Mouse (Mus musculus) MEL (cell line): ENCODE measurements around the gene Glce. TPM values are rescaled to one million over a fixed set of nuclear protein-coding genes. Genes with fewer than 3 reads are reported as not detected.

Experiments
- DNase-seq: peaks from one replicate; pipeline ENCODE4 v3.0.0; 2011; ENCODE audit warnings: low read depth, low spot score
- H3K27ac ChIP-seq: 2 replicates; pipeline ENCODE4 v1.5.1; 2012; ENCODE audit warnings: low read depth, mild to moderate bottlenecking, control low read depth, low read length, moderate library complexity; ENCODE audit not compliant: control insufficient read depth
- H3K27me3 ChIP-seq, 2 experiments: fragments of 150-350 bp in 1 of 2; sonication (generic) in 1 of 2; 2 replicates each; pipeline ENCODE4 v1.6.1; 2012; ENCODE audit warnings: low read length in 2 of 2, mild to moderate bottlenecking in 2 of 2, improper control_type of control experiment in 1 of 2, moderate library complexity in 1 of 2; ENCODE audit not compliant: insufficient read depth in 2 of 2, control insufficient read depth in 1 of 2
- H3K36me3 ChIP-seq, 2 experiments: 2 replicates each; pipeline ENCODE4 v1.6.1; 2012 to 2014; ENCODE audit warnings: low read length in 2 of 2, improper control_type of control experiment in 1 of 2, inconsistent platforms in 1 of 2, mild to moderate bottlenecking in 1 of 2; ENCODE audit not compliant: insufficient read depth in 2 of 2, control insufficient read depth in 1 of 2
- H3K4me1 ChIP-seq, 2 experiments: fragments of 150-350 bp in 1 of 2; sonication (generic) in 1 of 2; 2 replicates each; pipeline ENCODE4 v1.6.1; 2012; ENCODE audit warnings: low read length in 2 of 2, improper control_type of control experiment in 1 of 2, mild to moderate bottlenecking in 1 of 2; ENCODE audit not compliant: insufficient read depth in 2 of 2, control insufficient read depth in 1 of 2
- H3K4me3 ChIP-seq, 2 experiments: fragments of 150-350 bp in 1 of 2; sonication (generic) in 1 of 2; 2 replicates each; pipeline ENCODE4 v1.5.1; 2012; ENCODE audit warnings: low read depth in 2 of 2, low read length in 2 of 2, mild to moderate bottlenecking in 2 of 2, moderate library complexity in 2 of 2, control low read depth in 1 of 2, improper control_type of control experiment in 1 of 2; ENCODE audit not compliant: control insufficient read depth in 1 of 2, insufficient read depth in 1 of 2
- H3K79me2 ChIP-seq: 2 replicates; pipeline ENCODE4 v1.6.1; 2012; ENCODE audit warnings: mild to moderate bottlenecking, low read length, moderate library complexity; ENCODE audit not compliant: control insufficient read depth, poor library complexity, insufficient read depth
- H3K9ac ChIP-seq: 2 replicates; pipeline ENCODE4 v1.6.1; 2012; ENCODE audit warnings: low read depth, mild to moderate bottlenecking, control low read depth, low read length, moderate library complexity; ENCODE audit not compliant: control insufficient read depth, poor library complexity, severe bottlenecking
- H3K9me3 ChIP-seq: fragments of 150-350 bp; sonication (generic); replicated peaks from 2 replicates; pipeline ENCODE4 v1.6.1; 2012; ENCODE audit warnings: mild to moderate bottlenecking, low read length, improper control_type of control experiment, moderate library complexity; ENCODE audit not compliant: insufficient read depth
- CHD1 ChIP-seq: IDR thresholded peaks from 2 replicates; pipeline ENCODE4 v1.6.1; 2012; ENCODE audit warnings: low read depth, mild to moderate bottlenecking, inconsistent platforms, low read length, improper control_type of control experiment
- CHD2 ChIP-seq: IDR thresholded peaks from 2 replicates; pipeline ENCODE4 v1.6.1; 2011; ENCODE audit warnings: low read length, improper control_type of control experiment
- CTCF ChIP-seq, 3 experiments: IDR thresholded peaks in 2 of 3; conservative IDR thresholded peaks in 1 of 3; 2 replicates each; pipeline ENCODE4 v1.5.1; 2011 to 2012; ENCODE audit warnings: low read length in 3 of 3, low read depth in 2 of 3, mild to moderate bottlenecking in 2 of 3, improper control_type of control experiment in 1 of 3, inconsistent platforms in 1 of 3, mixed read lengths in 1 of 3, moderate library complexity in 1 of 3; ENCODE audit not compliant: control insufficient read depth in 1 of 3, insufficient read depth in 1 of 3, poor library complexity in 1 of 3, severe bottlenecking in 1 of 3
- EP300 ChIP-seq, 2 experiments: IDR thresholded peaks; 2 replicates each; pipeline ENCODE4 v1.6.1; 2011; ENCODE audit warnings: improper control_type of control experiment in 2 of 2, low read length in 2 of 2, low read depth in 1 of 2, mild to moderate bottlenecking in 1 of 2
- ETS1 ChIP-seq: IDR thresholded peaks from 2 replicates; pipeline ENCODE4 v1.6.1; 2012; ENCODE audit warnings: low read depth, mild to moderate bottlenecking, inconsistent platforms, low read length, improper control_type of control experiment, moderate library complexity
- MEF2A ChIP-seq: IDR thresholded peaks from 2 replicates; pipeline ENCODE4 v1.6.1; 2014; ENCODE audit warnings: low read depth, mild to moderate bottlenecking, inconsistent platforms, low read length, improper control_type of control experiment; ENCODE audit not compliant: poor library complexity, insufficient replicate concordance, severe bottlenecking; ENCODE audit errors: extremely low read depth
- TBP ChIP-seq: IDR thresholded peaks from 2 replicates; pipeline ENCODE4 v1.8.0; 2011; ENCODE audit warnings: low read depth, low read length, improper control_type of control experiment
- UBTF ChIP-seq: IDR thresholded peaks from 2 replicates; pipeline ENCODE4 v1.6.1; 2012; ENCODE audit warnings: low read depth, mild to moderate bottlenecking, inconsistent platforms, low read length, improper control_type of control experiment, moderate library complexity, borderline replicate concordance; ENCODE audit not compliant: insufficient read depth
- USF2 ChIP-seq, 2 experiments: IDR thresholded peaks; 2 replicates each; pipeline ENCODE4 v1.6.1; 2011 to 2012; ENCODE audit warnings: improper control_type of control experiment in 2 of 2, low read length in 2 of 2, borderline replicate concordance in 1 of 2, inconsistent platforms in 1 of 2, low read depth in 1 of 2, mild to moderate bottlenecking in 1 of 2; ENCODE audit not compliant: insufficient read depth in 1 of 2
- ZKSCAN1 ChIP-seq: IDR thresholded peaks from 2 replicates; pipeline ENCODE4 v1.6.1; 2012; ENCODE audit warnings: low read depth, mild to moderate bottlenecking, inconsistent platforms, low read length, improper control_type of control experiment, moderate library complexity
- polyA plus RNA-seq, 2 experiments: library from polyadenylated mRNA; stranded (reverse) in 1 of 2; unstranded in 1 of 2; fragments of >175 nt in 1 of 2; fragments of >200 nt in 1 of 2; gene quantifications; 2 replicates each; pipeline versions ENCODE4 v1.2.1 to v1.2.4; 2012; ENCODE audit warnings: low replicate concordance in 2 of 2, low read depth in 1 of 2; ENCODE audit not compliant: insufficient read length in 2 of 2, insufficient read depth in 1 of 2, missing spikeins in 1 of 2
- total RNA-seq: library from RNA; depleted of rRNA; stranded (reverse); fragments of 300-350 nt; gene quantifications from 2 replicates; pipeline ENCODE4 v1.2.3, GENCODE M21; 2012

The Glce gene
- total and polyA plus RNA-seq, 3 experiments: 9.2 to 12.2 TPM; not detected in 1

DNA sequence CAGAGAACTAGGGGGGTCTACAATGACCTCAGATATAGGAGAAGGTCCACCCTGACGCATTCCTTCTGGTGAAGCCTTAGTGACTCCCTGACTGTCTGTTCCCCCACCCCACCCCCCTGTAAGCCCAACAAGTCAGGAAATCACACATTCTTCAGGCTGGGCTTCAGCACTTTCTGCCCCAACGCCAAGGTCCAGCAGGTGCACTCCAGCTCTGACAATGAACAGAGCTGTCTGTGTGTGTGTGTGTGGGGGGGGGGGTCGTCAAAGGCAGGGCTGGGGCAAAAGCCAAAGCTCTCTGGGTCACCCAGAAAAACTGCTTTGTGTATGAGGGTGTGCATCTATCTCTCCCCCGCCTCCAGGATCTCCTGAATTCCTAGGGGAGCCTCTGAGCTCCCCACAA is 98.6 kb downstream of the Glce start:
- Histone ChIP-seq H3K9ac (no peak overlapping the region), H3K27ac (no peak overlapping the region), H3K79me2 (no peaks in the 10 kb centered on the region), H3K9me3 (no peaks in the 10 kb centered on the region), H3K36me3 (no peaks in the 10 kb centered on the region; a peak in 1 of 4 replicates), H3K4me1 (0 out of 4 replicates have a peak, but pooled peaks cover 0 to 3% of the 10 kb centered on the region in 2 experiments), H3K4me3 (no peak overlapping the region), H3K27me3 (peaks cover 4 to 18% of the 10 kb centered on the region in 2 experiments)
- no peak for DNase-seq
- no peak for TF ChIP-seq ZKSCAN1
- no peak for TF ChIP-seq USF2 (IDR thresholded peaks at IDR 0.05; ENCODE audit: borderline replicate concordance in 1 of 2, insufficient read depth in 1 of 2, low read depth in 1 of 2, low read length in 2 of 2)

DNA sequence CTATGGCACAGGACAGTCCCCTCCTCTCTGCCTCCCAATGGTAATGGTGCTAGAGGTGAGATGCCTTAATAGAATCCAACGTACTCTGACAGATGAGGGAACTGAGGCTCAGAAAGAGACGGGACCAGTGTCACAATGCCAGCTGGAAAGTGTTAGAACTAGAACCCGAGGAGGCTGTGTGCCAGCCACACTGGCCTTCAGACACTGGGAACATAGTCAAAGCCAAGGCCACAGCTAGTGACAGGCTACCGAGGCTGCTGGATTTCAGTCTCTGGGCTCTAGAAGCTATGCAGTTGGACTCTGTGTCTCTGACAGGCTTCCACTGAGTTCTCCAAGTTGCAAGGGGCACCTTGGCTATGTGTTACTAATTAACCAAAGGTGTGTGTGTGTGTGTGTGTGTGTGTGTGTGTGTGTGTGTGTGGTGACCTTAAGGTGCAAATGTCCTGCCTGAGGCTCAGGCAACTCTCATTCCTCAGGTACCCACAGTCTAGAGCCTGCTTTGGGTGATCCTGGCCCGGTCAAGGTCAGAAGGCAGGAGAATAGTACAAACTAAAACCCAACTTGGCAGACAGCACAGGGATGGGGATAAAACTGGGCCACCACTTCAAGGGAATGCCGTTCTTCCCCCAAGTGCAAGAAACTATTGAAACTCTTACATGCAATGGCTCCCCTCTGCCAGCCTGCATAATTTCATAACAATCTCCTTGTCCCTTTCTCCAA is 99.3 kb downstream of the Glce start:
- Histone ChIP-seq H3K36me3 (no peaks in the 10 kb centered on the region; a peak in 1 of 4 replicates), H3K9ac (no peak overlapping the region), H3K27ac (no peak overlapping the region), H3K4me1 (0 out of 4 replicates have a peak, but pooled peaks cover 0 to 9% of the 10 kb centered on the region in 2 experiments), H3K79me2 (no peaks in the 10 kb centered on the region), H3K4me3 (no peak overlapping the region), H3K9me3 (no peaks in the 10 kb centered on the region), H3K27me3 (peaks cover 4 to 18% of the 10 kb centered on the region in 2 experiments)
- no peak for DNase-seq
- no peak for TF ChIP-seq CHD1
- TF ChIP-seq CTCF (IDR thresholded peaks at IDR 0.05 in 2 of 3, conservative IDR thresholded peaks at IDR 0.05 in 1 of 3; ENCODE audit: control insufficient read depth in 1 of 3, insufficient read depth in 1 of 3, low read depth in 2 of 3, low read length in 3 of 3, poor library complexity in 1 of 3, severe bottlenecking in 1 of 3): no peak
- no peak for TF ChIP-seq CHD2
- TF ChIP-seq EP300 (IDR thresholded peaks at IDR 0.05; ENCODE audit: low read depth in 1 of 2, low read length in 2 of 2): no peak
- TF ChIP-seq UBTF: no peak
- TF ChIP-seq TBP: no peak
- no peak for TF ChIP-seq ETS1

DNA sequence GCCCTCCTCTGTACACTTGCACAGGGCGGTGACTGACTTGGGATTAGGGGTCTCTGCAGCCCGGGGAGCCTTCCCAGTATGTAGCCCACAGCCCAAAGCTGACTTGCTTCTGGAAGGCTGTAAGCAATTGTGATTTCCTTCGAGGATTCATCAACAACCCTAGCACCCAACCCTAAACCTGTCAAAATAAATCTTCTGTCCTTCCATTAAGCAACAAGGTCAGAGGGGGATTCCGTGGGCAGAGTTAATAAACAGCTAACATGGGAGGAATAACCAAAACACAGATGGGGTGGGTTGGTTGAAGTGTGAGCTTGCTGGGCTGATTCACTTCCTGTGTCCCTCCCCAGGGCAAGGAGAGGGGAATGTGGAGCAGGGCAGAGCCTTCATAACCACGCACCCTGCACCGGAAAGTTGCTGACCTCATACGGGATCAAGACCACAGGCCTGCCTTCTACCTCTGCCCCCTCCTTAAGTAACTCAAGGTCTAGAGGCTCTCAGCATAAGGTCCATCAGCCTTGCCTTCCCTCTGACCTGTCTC is 100.8 kb downstream of the Glce start:
- Histone ChIP-seq H3K9ac (no peak overlapping the region), H3K4me1 (0 out of 4 replicates have a peak, but pooled peaks cover 0 to 6% of the 10 kb centered on the region in 2 experiments), H3K9me3 (no peaks in the 10 kb centered on the region)
- no peak for TF ChIP-seq MEF2A
- TF ChIP-seq, all 39 proteins: peak for 0
- no peaks in the 10 kb centered on the region for H3K79me2 ChIP-seq
- no peak overlapping the region for H3K27ac ChIP-seq
- H3K4me3 ChIP-seq: no peak overlapping the region
- no peaks in the 10 kb centered on the region for H3K36me3 ChIP-seq
- peaks cover 4 to 13% of the 10 kb centered on the region in 2 experiments; a peak in 3 of 4 replicates for H3K27me3 ChIP-seq
- DNase-seq: no peak
